Mouse (Mus musculus) c-Kit-positive CD71-positive TER-119-negative erythroid progenitor cells, embryonic 14.5 days (primary cell): ENCODE results near the gene Uchl3.

Experiments used
- DNase-seq: peaks from one replicate; pipeline ENCODE4 v3.0.0-alpha.2; 2013; ENCODE audit warnings: low read depth

Uchl3 gene

GRCm38 (mm10) chr14:101666536-101666935, 12.8 kb downstream of the Uchl3 start:
- no peak for DNase-seq

GRCm38 (mm10) chr14:101668626-101669025, 14.9 kb downstream of the Uchl3 start:
- no peak for DNase-seq

GRCm38 (mm10) chr14:101672226-101672625, 18.5 kb downstream of the Uchl3 start:
- DNase-seq, result no peak

GRCm38 (mm10) chr14:101687696-101688095, 33.9 kb downstream of the Uchl3 start:
- no peak for DNase-seq

- no peak for DNase-seq
Measured at GRCm38 (mm10) chr14:101688406-101688805, 34.6 kb downstream of the Uchl3 start.

GRCm38 (mm10) chr14:101704479-101704878, 50.7 kb downstream of the Uchl3 start:
- no peak for DNase-seq

- no peak for DNase-seq
Measured at GRCm38 (mm10) chr14:101707088-101707487, 53.3 kb downstream of the Uchl3 start.

GRCm38 (mm10) chr14:101714414-101714813, 60.6 kb downstream of the Uchl3 start:
- no peak for DNase-seq

GRCm38 (mm10) chr14:101729237-101729971, 75.6 kb downstream of the Uchl3 start, which contains the start of the genes Gm9922 and Lmo7:
Gene Gm9922 (minus strand): TSS chr14:101729814.
Gene Lmo7 (plus strand): TSS chr14:101729957.
- DNase-seq, result no peak

- DNase-seq, result no peak
Measured at GRCm38 (mm10) chr14:101729972-101730692, 76.4 kb downstream of the Uchl3 start.

GRCm38 (mm10) chr14:101733542-101734303, 80.0 kb downstream of the Uchl3 start:
- DNase-seq, result no peak

GRCm38 (mm10) chr14:101737501-101737900, 83.7 kb downstream of the Uchl3 start:
- no peak for DNase-seq
